Mouse (Mus musculus): ENCODE measurements around the gene Flvcr1. TPM values are rescaled to one million over a fixed set of nuclear protein-coding genes. Genes with fewer than 3 reads are reported as not detected.
A peak's percentile ranks its signal among the peaks of the same experiment; 100 is the strongest.

The Flvcr1 gene
- polyA plus RNA-seq, 1 experiment from 2014 or later, result 6.1 TPM

GRCm38 (mm10) chr1:190976887-190977573, 48.9 kb downstream of the Flvcr1 start:
- H3K4me1 ChIP-seq, result peaks cover 21% of the 10 kb centered on the region
- ATAC-seq (ENCODE audit: borderline replicate concordance, extremely low read depth, low FRiP score, low TSS enrichment), result no peak
- no peaks in the 10 kb centered on the region for H3K9me3 ChIP-seq
- H3K36me3 ChIP-seq, result no peaks in the 10 kb centered on the region; the same call in 1 of the 2 replicates
- no peak overlapping the region for H3K27ac ChIP-seq
- H3K9ac ChIP-seq, result no peak overlapping the region
- peak overlapping the region; percentile 100 for H3K4me2 ChIP-seq
- peak overlapping the region; percentile 68; the same call in 1 of the 2 replicates for H3K4me3 ChIP-seq
- WGBS, result 35% methylated on average over 11 of the region's 11 CpGs
- H3K27me3 ChIP-seq, result no peaks in the 10 kb centered on the region

DNA sequence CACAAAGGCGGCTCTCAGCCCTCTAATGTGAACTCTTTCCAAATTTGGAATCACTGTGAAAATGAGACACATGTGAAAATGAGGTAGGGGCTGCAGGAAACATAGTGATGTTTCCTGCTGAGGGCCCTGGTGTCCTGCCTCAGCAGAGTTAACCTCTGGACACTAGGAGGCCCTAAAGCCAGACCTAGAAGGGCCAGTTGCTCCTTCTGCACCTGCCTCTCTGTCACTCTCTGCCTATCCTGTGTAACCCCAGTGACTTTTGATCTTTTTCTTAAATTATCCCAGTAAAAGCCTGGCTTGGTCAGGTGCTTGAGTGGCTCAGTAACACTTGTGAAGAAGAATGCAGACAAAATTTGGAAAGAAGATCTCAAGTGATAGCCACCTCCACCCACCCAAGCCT, 51.1 kb downstream of the Flvcr1 start:
- no peak for ATAC-seq (ENCODE audit: borderline replicate concordance, extremely low read depth, low FRiP score, low TSS enrichment)
- Histone ChIP-seq H3K4me3 (no peak overlapping the region), H3K4me1 (peaks cover 21% of the 10 kb centered on the region), H3K9ac (no peak overlapping the region), H3K36me3 (peaks cover 12% of the 10 kb centered on the region; the same call in 1 of the 2 replicates), H3K27ac (no peak overlapping the region), H3K9me3 (no peaks in the 10 kb centered on the region), H3K4me2 (no peak overlapping the region), H3K27me3 (no peaks in the 10 kb centered on the region)
- 72% methylated on average over 1 of the region's 1 CpGs for WGBS

- H3K4me2 ChIP-seq, result no peak overlapping the region
- 84% methylated on average over 8 of the region's 8 CpGs for WGBS
- no peak overlapping the region for H3K4me3 ChIP-seq
- H3K36me3 ChIP-seq, result peaks cover 17% of the 10 kb centered on the region; the same call in 1 of the 2 replicates
- ATAC-seq (ENCODE audit: borderline replicate concordance, extremely low read depth, low FRiP score, low TSS enrichment), result no peak
- no peak overlapping the region for H3K9ac ChIP-seq
- peaks cover 21% of the 10 kb centered on the region for H3K4me1 ChIP-seq
- no peaks in the 10 kb centered on the region for H3K9me3 ChIP-seq
- H3K27me3 ChIP-seq, result no peaks in the 10 kb centered on the region
- H3K27ac ChIP-seq, result no peak overlapping the region
Observed at GRCm38 (mm10) chr1:190974191-190974590, 51.8 kb downstream of the Flvcr1 start.

DNA sequence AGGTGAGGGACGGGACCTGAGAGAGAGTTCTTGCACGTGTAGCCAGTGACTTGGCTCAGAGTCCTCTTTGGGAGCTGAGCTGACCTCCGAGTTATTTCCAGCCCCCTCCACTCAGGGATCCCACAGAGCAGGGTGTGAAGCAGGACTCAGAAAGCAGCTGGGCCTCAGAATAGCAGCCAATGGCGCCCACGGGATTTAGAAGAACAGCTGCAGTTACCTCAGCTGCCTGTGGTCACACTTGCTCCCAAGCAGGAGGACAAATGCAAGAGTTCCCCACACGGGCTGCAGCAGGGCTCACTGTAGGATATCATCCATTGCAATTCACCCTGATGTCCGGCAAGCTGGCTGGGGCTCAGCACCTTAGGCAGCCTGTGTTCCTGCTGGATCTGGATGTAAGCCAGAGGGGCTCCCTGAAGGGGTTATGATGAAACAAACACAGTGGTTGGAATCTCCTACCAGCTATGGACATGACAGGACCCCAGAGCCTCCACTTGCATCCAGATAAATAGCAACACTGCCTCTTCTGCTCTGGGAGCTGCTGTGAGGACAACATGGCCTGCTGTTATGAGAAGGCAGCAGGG, 53.3 kb downstream of the Flvcr1 start:
- Histone ChIP-seq H3K9me3 (no peaks in the 10 kb centered on the region), H3K9ac (no peak overlapping the region), H3K27ac (no peak overlapping the region), H3K4me3 (no peak overlapping the region), H3K36me3 (peaks cover 17% of the 10 kb centered on the region), H3K27me3 (no peaks in the 10 kb centered on the region), H3K4me1 (peaks cover 15% of the 10 kb centered on the region), H3K4me2 (no peak overlapping the region)
- 52% methylated on average over 7 of the region's 7 CpGs for WGBS
- no peak for ATAC-seq (ENCODE audit: borderline replicate concordance, extremely low read depth, low FRiP score, low TSS enrichment)

- ATAC-seq (ENCODE audit: borderline replicate concordance, extremely low read depth, low FRiP score, low TSS enrichment), result no peak
- H3K4me1 ChIP-seq, result peaks cover 8% of the 10 kb centered on the region
- H3K9me3 ChIP-seq, result no peaks in the 10 kb centered on the region
- no peak overlapping the region for H3K4me2 ChIP-seq
- no peak overlapping the region for H3K4me3 ChIP-seq
- no peaks in the 10 kb centered on the region for H3K27me3 ChIP-seq
- peaks cover 17% of the 10 kb centered on the region for H3K36me3 ChIP-seq
- no peak overlapping the region for H3K9ac ChIP-seq
- 72% methylated on average over 14 of the region's 14 CpGs for WGBS
- H3K27ac ChIP-seq, result no peak overlapping the region
Observed at GRCm38 (mm10) chr1:190971708-190972610, 54.0 kb downstream of the Flvcr1 start.

GRCm38 (mm10) chr1:190968010-190968409, 57.9 kb downstream of the Flvcr1 start:
- H3K27ac ChIP-seq, result no peak overlapping the region
- no peak for ATAC-seq (ENCODE audit: borderline replicate concordance, extremely low read depth, low FRiP score, low TSS enrichment)
- H3K4me1 ChIP-seq, result 0 out of 2 replicates have a peak, but pooled peaks cover 8% of the 10 kb centered on the region
- H3K9ac ChIP-seq, result no peak overlapping the region
- 88% methylated on average over 7 of the region's 7 CpGs for WGBS
- no peaks in the 10 kb centered on the region for H3K27me3 ChIP-seq
- no peak overlapping the region for H3K4me3 ChIP-seq
- H3K36me3 ChIP-seq, result peaks cover 19% of the 10 kb centered on the region
- no peak overlapping the region for H3K4me2 ChIP-seq
- H3K9me3 ChIP-seq, result no peaks in the 10 kb centered on the region

DNA sequence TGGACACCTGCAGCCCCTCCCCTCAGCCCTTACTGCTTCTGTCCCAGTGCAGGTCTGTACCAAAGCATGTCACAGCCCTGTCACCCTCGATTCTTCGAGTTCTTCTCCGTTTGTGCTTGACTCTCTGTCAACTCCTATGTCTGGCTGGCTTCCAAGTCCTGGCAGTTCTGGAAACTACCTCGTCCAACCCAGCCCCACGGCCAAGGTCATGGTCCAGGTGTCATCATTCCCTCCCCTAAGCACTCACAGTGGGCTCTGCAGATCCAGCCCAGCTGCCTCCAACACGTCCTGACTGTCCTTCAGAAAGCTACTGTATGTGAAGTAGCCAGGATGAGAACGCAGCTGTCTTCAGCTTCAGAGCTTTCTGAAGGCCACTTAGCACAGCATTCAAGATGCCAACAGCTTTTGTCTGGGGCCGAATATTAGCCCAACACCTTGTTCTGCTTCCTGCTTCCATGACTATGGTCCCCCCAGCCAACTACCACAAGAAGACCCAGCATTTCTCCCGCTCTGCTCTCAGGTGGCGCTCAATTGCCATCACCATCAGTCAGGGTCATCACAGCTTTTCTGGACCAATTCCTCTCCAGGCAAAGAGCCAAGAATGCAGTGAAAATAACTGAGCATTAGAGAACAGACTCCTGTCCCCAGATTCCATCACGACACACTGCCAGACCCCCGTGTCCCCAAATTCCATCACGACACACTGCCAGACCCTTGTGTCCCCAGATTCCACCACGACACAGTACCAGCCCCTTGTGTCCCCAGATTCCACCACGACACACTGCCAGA, 60.8 kb downstream of the Flvcr1 start:
- Histone ChIP-seq H3K9me3 (no peaks in the 10 kb centered on the region), H3K27me3 (no peaks in the 10 kb centered on the region), H3K36me3 (peaks cover 18% of the 10 kb centered on the region), H3K4me1 (0 out of 2 replicates have a peak, but pooled peaks cover 4% of the 10 kb centered on the region), H3K27ac (no peak overlapping the region), H3K9ac (no peak overlapping the region), H3K4me3 (no peak overlapping the region), H3K4me2 (no peak overlapping the region)
- WGBS, result 54% methylated on average over 15 of the region's 15 CpGs
- ATAC-seq (ENCODE audit: borderline replicate concordance, extremely low read depth, low FRiP score, low TSS enrichment), result no peak

DNA sequence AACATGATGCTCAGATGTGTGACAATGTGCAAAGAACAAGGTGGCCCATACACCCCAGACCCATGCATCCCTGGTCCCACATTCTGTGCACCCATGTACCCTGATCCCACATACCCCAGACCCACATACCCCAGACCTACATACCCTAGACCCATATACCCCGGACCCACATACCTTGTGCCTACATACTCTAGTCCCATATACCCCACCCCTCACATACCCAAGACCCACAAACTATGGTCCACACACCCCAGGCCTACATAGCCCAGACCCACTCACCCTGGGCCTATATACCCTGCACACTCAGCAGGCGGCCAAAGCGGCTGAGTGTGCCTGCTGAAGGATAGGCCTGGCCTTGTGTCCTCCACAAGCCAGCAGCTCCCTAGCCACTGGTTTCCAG, 63.2 kb downstream of the Flvcr1 start:
- 87% methylated on average over 3 of the region's 3 CpGs for WGBS

DNA sequence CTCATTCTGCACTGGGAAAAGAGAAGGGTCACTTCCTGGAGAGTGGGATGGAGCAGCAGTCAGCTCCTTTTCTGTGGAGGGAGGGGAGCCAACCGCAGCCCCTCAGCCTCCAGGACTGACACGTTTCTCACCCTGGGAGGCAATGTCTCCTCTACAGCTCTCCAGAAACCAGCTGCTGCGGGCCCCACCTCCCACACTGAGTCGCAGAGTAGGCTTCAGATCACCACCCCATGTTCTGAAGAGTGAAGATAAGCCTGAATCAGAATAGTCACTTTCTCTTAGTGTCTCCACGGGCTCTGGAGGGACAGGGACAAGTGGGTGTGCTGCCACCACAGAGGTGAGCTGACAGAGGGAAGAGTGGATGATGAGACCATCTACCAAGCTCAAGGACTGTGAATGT, 67.1 kb downstream of the Flvcr1 start:
- H3K9ac ChIP-seq, result no peak overlapping the region
- WGBS, result 74% methylated on average over 5 of the region's 5 CpGs
- peaks cover 40% of the 10 kb centered on the region for H3K36me3 ChIP-seq
- H3K9me3 ChIP-seq, result no peaks in the 10 kb centered on the region
- H3K4me3 ChIP-seq, result no peak overlapping the region
- H3K27ac ChIP-seq, result no peak overlapping the region
- no peaks in the 10 kb centered on the region for H3K4me1 ChIP-seq
- H3K27me3 ChIP-seq, result no peaks in the 10 kb centered on the region
- H3K4me2 ChIP-seq, result no peak overlapping the region
- no peak for ATAC-seq (ENCODE audit: borderline replicate concordance, extremely low read depth, low FRiP score, low TSS enrichment)

More for the DNA sequence above, 63.2 kb downstream of the Flvcr1 start:
- Histone ChIP-seq H3K9ac (no peak overlapping the region), H3K36me3 (peaks cover 23% of the 10 kb centered on the region), H3K27me3 (no peaks in the 10 kb centered on the region), H3K4me3 (no peak overlapping the region), H3K4me2 (no peak overlapping the region), H3K4me1 (0 out of 2 replicates have a peak, but pooled peaks cover 4% of the 10 kb centered on the region), H3K9me3 (no peaks in the 10 kb centered on the region), H3K27ac (no peak overlapping the region)
- no peak for ATAC-seq (ENCODE audit: borderline replicate concordance, extremely low read depth, low FRiP score, low TSS enrichment)

Measured in lung, embryonic 15.5 days (tissue).